Mouse (Mus musculus) forebrain, embryonic 15.5 days (tissue): ENCODE results near the gene Abi3. TPM values are rescaled to one million over a fixed set of nuclear protein-coding genes. Genes with fewer than 3 reads are reported as not detected.

Experiments used
- ATAC-seq: fragments of 200-750 bp; cut with Nextera tagmentation; replicated peaks from 2 replicates; pipeline ENCODE4 v1.8.0; 2017; ENCODE audit warnings: mild to moderate bottlenecking, moderate TSS enrichment, moderate library complexity
- H3K27ac ChIP-seq: fragments of 300-500 bp; sonication (generic); replicated peaks from 2 replicates; pipeline ENCODE4 v1.5.1; 2015; ENCODE audit warnings: mild to moderate bottlenecking, inconsistent platforms
- H3K27me3 ChIP-seq: fragments of 300-500 bp; sonication (generic); 2 replicates; pipeline ENCODE4 v1.6.1; 2015; ENCODE audit warnings: inconsistent platforms
- H3K36me3 ChIP-seq: fragments of 300-500 bp; sonication (generic); 2 replicates; pipeline ENCODE4 v1.6.1; 2015; ENCODE audit warnings: mild to moderate bottlenecking, inconsistent platforms
- H3K4me1 ChIP-seq: fragments of 300-500 bp; sonication (generic); 2 replicates; pipeline ENCODE4 v1.6.1; 2015; ENCODE audit warnings: inconsistent platforms
- H3K4me2 ChIP-seq: fragments of 300-500 bp; sonication (generic); replicated peaks from 2 replicates; pipeline ENCODE4 v1.6.1; 2015; ENCODE audit warnings: mild to moderate bottlenecking, inconsistent platforms
- H3K4me3 ChIP-seq: fragments of 300-500 bp; sonication (generic); 2 replicates; pipeline ENCODE4 v1.5.1; 2015; ENCODE audit warnings: mild to moderate bottlenecking, inconsistent platforms
- H3K9ac ChIP-seq: fragments of 300-500 bp; sonication (generic); replicated peaks from 2 replicates; pipeline ENCODE4 v1.6.1; 2015; ENCODE audit warnings: mild to moderate bottlenecking, inconsistent platforms
- H3K9me3 ChIP-seq: fragments of 300-500 bp; sonication (generic); 2 replicates; pipeline ENCODE4 v1.6.1; 2016; ENCODE audit warnings: inconsistent platforms
- WGBS: fragments of 180-500 bp; shearing (Covaris S2); methylation state at CpG from one replicate; pipeline ENCODE4 v1.1.7; 2015; ENCODE audit warnings: mixed read lengths; 5-methylcytosine and 5-hydroxymethylcytosine counted together
- polyA plus RNA-seq: library from polyadenylated mRNA; unstranded; fragments of >200 nt; fragmentation: Nextera tagmentation; extraction: Ambion mirVana; gene quantifications from 2 replicates; pipeline ENCODE4 v1.2.1, GENCODE M21; 2015

Gene Abi3
- polyA plus RNA-seq, 1 experiment from 2014 or later = 2.0 TPM

DNA sequence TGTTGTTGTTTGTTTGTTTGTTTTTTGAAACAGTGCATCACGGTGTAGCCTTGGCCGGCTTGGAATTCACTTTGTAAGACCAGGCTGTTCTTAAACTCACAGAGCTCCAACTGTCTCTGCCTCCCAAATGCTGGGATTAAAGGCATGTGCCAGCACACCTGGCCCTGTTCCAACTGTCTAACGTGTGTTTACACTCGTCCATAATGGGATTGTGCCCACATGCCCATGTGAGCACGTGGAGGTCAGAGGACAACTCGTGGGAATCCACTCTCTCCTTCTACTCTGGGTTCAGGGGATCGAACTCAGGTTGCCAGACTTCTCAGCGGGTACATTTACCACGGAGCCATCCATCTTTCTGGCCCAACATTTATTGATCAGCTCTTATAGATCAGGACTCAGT is 26.9 kb downstream of the Abi3 start:
- H3K4me1 ChIP-seq = no peaks in the 10 kb centered on the region
- no peak overlapping the region for H3K4me2 ChIP-seq
- H3K4me3 ChIP-seq = no peak overlapping the region
- ATAC-seq = no peak
- no peak overlapping the region for H3K27ac ChIP-seq
- H3K9ac ChIP-seq = no peak overlapping the region
- H3K36me3 ChIP-seq = no peaks in the 10 kb centered on the region
- H3K9me3 ChIP-seq = no peaks in the 10 kb centered on the region
- WGBS = 61% methylated on average over 9 of the region's 9 CpGs
- H3K27me3 ChIP-seq = no peaks in the 10 kb centered on the region

DNA sequence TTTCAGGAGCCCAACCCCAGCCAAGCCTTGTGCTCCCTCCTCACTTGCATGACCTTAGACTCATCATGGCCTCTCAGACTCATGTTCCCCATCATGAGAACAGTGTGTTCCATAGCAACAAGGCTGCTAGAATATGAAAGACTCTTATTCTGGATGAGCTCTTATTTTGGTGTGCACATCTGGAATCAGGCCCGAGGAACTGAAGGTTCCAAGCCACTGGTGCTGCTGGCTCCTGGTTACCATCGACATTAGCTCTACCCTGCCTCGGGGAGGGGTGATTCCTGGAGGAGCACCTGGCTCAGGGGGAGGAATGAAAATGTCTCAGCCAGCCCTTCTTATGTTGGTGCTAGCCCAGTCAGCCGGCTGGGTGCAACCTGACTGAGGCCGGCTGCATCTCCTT is 27.4 kb downstream of the Abi3 start:
- H3K9me3 ChIP-seq = no peaks in the 10 kb centered on the region
- no peak overlapping the region for H3K4me2 ChIP-seq
- no peak for ATAC-seq
- no peaks in the 10 kb centered on the region for H3K27me3 ChIP-seq
- no peak overlapping the region for H3K27ac ChIP-seq
- WGBS = 74% methylated on average over 5 of the region's 5 CpGs
- H3K4me3 ChIP-seq = no peak overlapping the region
- no peaks in the 10 kb centered on the region for H3K36me3 ChIP-seq
- no peak overlapping the region for H3K9ac ChIP-seq
- H3K4me1 ChIP-seq = no peaks in the 10 kb centered on the region

DNA sequence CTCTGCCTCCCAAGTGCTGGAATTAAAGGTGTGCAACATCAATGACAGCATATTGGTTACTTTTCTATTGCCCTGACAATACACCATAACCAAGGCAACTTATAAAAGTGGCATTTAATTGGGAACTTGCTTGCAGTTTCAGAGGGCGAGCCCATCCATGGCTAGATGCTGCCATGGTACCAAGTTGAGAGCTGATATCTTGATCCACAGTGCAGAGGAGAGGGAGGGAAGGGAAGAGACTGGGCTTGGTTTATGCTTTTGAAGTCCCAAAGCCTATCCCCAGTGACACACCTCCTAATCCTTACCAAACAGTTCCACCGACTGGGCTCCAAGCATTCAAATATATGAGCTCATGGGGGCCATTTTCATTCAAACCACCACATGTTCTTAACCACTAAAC is 28.2 kb downstream of the Abi3 start:
- no peak for ATAC-seq
- H3K4me2 ChIP-seq = no peak overlapping the region
- H3K36me3 ChIP-seq = no peaks in the 10 kb centered on the region
- no peak overlapping the region for H3K27ac ChIP-seq
- WGBS = 73% methylated on average over 2 of the region's 2 CpGs
- no peak overlapping the region for H3K4me3 ChIP-seq
- H3K9ac ChIP-seq = no peak overlapping the region
- no peaks in the 10 kb centered on the region for H3K27me3 ChIP-seq
- 0 out of 2 replicates have a peak, but pooled peaks cover 2% of the 10 kb centered on the region for H3K4me1 ChIP-seq
- no peaks in the 10 kb centered on the region for H3K9me3 ChIP-seq

DNA sequence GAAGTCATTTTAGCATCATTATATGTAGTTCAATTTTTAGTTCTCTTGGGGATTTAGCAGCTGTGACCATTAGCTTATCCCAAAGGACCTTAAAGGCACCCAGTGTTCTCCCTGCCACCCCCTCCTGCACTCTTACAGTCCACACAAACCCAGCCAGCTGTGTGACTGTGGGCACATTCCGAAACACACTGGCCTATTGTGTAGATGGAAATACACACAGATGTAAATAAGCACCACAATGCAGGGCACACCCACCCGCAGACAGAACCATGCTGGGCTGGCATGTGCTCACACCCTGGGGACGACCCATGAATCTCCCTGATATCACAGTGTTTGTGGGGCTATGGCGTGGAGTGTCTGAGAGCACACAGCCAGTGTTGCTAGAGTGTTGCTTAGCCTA is 30.1 kb downstream of the Abi3 start:
- 65% methylated on average over 4 of the region's 4 CpGs for WGBS
- H3K9ac ChIP-seq = no peak overlapping the region
- no peak overlapping the region for H3K27ac ChIP-seq
- no peaks in the 10 kb centered on the region for H3K9me3 ChIP-seq
- H3K4me2 ChIP-seq = no peak overlapping the region
- H3K27me3 ChIP-seq = no peaks in the 10 kb centered on the region
- H3K36me3 ChIP-seq = no peaks in the 10 kb centered on the region
- H3K4me3 ChIP-seq = no peak overlapping the region
- ATAC-seq = no peak
- H3K4me1 ChIP-seq = 0 out of 2 replicates have a peak, but pooled peaks cover 2% of the 10 kb centered on the region

DNA sequence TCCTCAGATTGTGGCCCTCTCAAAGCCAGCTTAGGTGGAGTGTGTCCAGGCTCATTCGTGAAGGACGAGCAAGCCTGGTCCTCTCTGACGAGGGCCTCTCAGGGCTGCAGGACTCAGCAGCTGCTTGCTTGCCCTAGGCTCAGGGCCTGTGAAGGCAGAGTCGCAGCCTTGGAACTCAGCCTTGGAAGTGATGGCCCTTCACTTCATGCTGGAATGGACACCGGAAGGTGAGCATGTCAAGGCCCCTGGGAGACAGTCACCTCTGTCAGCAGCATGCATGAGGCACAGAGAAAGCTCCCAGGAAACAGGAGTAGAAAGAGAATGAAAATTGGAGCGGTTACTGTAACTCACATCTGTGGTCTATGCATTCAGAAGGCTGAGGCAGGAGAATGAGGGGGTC is 30.5 kb downstream of the Abi3 start:
- Histone ChIP-seq H3K27me3 (no peaks in the 10 kb centered on the region), H3K9me3 (no peaks in the 10 kb centered on the region), H3K27ac (no peak overlapping the region), H3K36me3 (no peaks in the 10 kb centered on the region), H3K4me2 (no peak overlapping the region), H3K9ac (no peak overlapping the region), H3K4me1 (0 out of 2 replicates have a peak, but pooled peaks cover 2% of the 10 kb centered on the region), H3K4me3 (no peak overlapping the region)
- ATAC-seq = no peak
- 87% methylated on average over 6 of the region's 6 CpGs for WGBS

DNA sequence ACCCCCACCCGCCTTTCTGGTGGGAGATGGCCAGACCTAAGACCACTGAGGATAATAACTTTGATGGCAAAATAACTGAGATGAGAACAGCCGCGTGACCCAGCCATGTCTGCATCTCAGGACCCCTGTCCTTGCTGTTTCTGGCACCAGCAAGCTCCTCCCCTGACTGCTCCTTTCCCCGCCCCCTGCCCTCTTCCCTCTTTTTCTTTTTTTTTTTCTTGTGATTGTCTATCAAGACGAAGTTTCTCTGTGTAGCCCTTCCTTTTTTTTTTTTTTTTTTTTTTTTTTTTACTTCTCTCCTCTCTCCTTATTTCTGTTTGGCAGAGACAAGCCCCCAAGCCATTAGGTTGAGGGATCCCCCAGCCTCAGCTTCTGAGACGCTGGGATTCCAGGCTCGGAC is 31.4 kb downstream of the Abi3 start:
- Histone ChIP-seq H3K4me1 (0 out of 2 replicates have a peak, but pooled peaks cover 2% of the 10 kb centered on the region), H3K27ac (no peak overlapping the region), H3K27me3 (no peaks in the 10 kb centered on the region), H3K4me3 (no peak overlapping the region), H3K36me3 (no peaks in the 10 kb centered on the region), H3K4me2 (no peak overlapping the region), H3K9ac (no peak overlapping the region), H3K9me3 (no peaks in the 10 kb centered on the region)
- ATAC-seq = no peak
- 59% methylated on average over 7 of the region's 7 CpGs for WGBS

DNA sequence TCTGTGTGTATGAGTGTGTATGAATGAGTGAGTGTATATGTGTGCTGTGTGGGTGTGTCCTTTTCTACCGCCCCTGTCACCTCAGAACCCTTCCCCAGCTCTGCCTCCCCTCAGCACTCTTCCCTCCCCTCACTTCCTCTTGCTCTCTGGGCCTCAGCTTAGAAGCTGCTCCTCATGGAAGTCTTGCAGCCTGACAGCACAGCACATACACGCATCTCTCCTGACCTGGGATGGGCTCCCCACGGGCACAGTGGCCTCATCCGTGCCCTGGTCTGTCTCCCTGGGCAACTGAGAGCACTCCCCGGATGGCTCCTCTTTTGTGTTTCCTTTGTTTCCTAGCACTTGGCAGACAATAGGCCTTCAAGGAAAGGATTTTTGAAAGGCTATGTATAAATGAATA is 32.7 kb downstream of the Abi3 start:
- no peak for ATAC-seq
- 18% methylated on average over 5 of the region's 5 CpGs for WGBS

DNA sequence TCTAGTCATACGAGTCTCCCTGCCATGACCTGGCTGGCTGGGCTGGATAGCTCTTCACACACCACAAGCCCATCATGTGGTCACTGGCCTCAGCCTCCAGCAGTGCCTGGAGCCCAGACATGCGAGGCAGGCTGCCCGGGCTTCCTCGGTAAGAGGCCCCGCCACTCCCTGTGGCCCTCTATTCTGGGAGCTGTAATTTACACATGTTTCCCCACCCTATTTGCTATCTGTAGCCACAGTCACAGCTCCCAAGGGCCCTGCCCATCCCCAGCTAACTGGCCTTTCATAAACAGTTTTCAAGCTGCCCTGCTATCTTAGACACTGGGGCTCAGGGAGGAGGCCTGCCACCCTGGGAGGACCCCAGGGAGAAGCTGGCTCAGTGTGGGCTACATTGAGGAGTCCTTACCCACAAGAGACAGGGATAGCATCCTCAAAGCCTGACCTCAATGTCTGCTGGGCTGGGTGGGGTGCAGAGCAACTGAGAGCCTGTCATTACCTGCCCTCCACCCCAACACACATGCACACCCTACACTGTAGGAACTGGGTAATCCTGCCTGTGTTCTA is 33.7 kb downstream of the Abi3 start:
- Histone ChIP-seq H3K9me3 (no peaks in the 10 kb centered on the region), H3K27ac (no peak overlapping the region), H3K4me1 (0 out of 2 replicates have a peak, but pooled peaks cover 2% of the 10 kb centered on the region), H3K36me3 (no peaks in the 10 kb centered on the region), H3K9ac (no peak overlapping the region), H3K4me3 (no peak overlapping the region), H3K27me3 (no peaks in the 10 kb centered on the region), H3K4me2 (no peak overlapping the region)
- ATAC-seq = no peak
- WGBS = 85% methylated on average over 5 of the region's 5 CpGs

More for the DNA sequence above, 32.7 kb downstream of the Abi3 start:
- Histone ChIP-seq H3K4me2 (no peak overlapping the region), H3K4me1 (0 out of 2 replicates have a peak, but pooled peaks cover 2% of the 10 kb centered on the region), H3K27ac (no peak overlapping the region), H3K27me3 (no peaks in the 10 kb centered on the region), H3K9ac (no peak overlapping the region), H3K9me3 (no peaks in the 10 kb centered on the region), H3K4me3 (no peak overlapping the region), H3K36me3 (no peaks in the 10 kb centered on the region)

DNA sequence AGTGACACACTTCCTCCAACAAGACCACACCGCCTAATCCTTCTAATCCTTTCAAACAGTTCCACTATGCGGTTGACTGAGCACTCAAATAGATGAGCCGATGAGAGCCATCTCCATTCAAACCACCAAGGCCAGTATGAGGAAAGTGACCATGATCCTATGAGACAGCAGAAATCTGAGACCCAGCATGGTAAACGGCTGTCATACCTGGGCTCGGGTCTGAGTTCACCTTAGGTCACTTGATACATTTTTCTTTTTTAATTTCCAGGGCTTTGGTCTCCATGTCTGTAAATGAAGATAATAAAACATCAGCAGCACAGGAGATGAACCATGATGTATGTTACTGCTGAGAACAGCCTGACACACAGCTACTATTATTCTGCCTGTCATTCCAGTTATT is 34.4 kb downstream of the Abi3 start:
- H3K4me2 ChIP-seq = no peak overlapping the region
- 84% methylated on average over 5 of the region's 5 CpGs for WGBS

DNA sequence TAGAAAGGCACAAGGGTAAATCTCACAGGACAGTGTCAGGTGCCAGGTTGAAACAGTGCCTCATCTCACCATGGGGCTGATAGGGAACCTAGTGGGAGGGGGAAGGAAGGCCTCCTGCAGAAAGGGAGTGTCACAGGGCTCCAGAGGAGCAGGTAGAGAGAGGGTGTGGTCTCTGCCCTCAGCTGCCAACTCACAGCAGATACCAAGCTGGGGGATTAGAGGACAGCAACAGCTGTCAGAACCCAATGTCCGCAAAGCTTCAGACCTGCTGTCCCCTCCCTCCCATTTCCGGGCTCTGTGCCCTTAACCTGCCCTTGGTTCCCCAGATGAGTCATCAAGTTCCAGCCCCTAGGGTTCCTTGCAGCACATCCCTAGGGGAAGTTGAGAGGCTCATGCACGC is 36.7 kb downstream of the Abi3 start:
- Histone ChIP-seq H3K9ac (no peak overlapping the region), H3K27ac (no peak overlapping the region), H3K4me2 (no peak overlapping the region), H3K4me3 (no peak overlapping the region), H3K36me3 (no peaks in the 10 kb centered on the region), H3K9me3 (no peaks in the 10 kb centered on the region), H3K4me1 (0 out of 2 replicates have a peak, but pooled peaks cover 2% of the 10 kb centered on the region), H3K27me3 (no peaks in the 10 kb centered on the region)
- no peak for ATAC-seq
- 57% methylated on average over 3 of the region's 3 CpGs for WGBS

More for the DNA sequence above, 34.4 kb downstream of the Abi3 start:
- Histone ChIP-seq H3K27me3 (no peaks in the 10 kb centered on the region), H3K9ac (no peak overlapping the region), H3K4me1 (0 out of 2 replicates have a peak, but pooled peaks cover 2% of the 10 kb centered on the region), H3K9me3 (no peaks in the 10 kb centered on the region), H3K36me3 (no peaks in the 10 kb centered on the region), H3K27ac (no peak overlapping the region), H3K4me3 (no peak overlapping the region)
- no peak for ATAC-seq

DNA sequence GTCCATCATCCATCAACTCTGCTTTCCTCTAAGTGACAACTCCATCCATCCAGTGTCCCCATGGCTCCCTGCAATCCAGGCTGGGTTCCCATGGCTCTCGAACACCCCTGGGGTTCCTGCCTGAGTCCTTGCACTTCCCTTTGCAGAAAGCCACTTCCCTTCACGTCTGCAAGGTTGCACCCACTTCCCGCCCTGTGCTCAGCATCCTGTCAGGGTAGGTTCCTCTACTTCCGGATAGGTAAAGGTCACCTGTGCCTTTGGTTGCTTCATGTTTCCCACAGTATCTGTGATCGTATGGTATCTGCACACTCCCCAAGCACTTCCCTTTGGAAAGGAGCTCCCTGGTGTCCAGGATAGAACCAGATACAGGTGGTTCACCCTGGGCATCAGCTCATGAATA is 37.3 kb downstream of the Abi3 start:
- Histone ChIP-seq H3K9me3 (no peaks in the 10 kb centered on the region), H3K27me3 (no peaks in the 10 kb centered on the region), H3K27ac (no peak overlapping the region), H3K4me1 (0 out of 2 replicates have a peak, but pooled peaks cover 2% of the 10 kb centered on the region), H3K4me2 (no peak overlapping the region), H3K4me3 (no peak overlapping the region), H3K36me3 (no peaks in the 10 kb centered on the region), H3K9ac (no peak overlapping the region)
- WGBS = 72% methylated on average over 5 of the region's 5 CpGs
- ATAC-seq = no peak

DNA sequence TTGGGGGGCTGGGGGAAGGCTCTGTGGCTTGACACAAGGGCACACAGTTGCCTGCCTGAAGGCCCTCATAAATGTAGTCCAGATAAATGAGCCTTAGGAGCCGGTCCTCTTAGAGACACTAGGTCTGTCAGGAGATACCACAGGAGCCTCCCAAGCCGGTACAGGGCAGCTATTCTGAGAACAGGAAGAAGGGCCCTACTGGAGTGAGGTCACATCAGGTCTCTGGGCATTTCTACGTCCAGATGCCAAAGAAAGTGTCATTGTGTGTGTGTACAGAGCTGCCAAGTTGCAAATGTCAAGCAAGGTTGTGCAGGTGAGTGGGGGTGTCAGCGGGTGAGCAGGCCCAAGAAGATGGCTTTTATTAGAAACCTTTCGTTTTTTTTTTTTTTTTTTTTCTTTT is 46.7 kb downstream of the Abi3 start:
- H3K9me3 ChIP-seq = no peaks in the 10 kb centered on the region
- H3K27me3 ChIP-seq = peaks cover 8% of the 10 kb centered on the region
- no peaks in the 10 kb centered on the region for H3K36me3 ChIP-seq
- no peak for ATAC-seq
- H3K4me1 ChIP-seq = peaks cover 13% of the 10 kb centered on the region
- H3K9ac ChIP-seq = no peak overlapping the region
- no peak overlapping the region for H3K4me2 ChIP-seq
- WGBS = 80% methylated on average over 5 of the region's 5 CpGs
- no peak overlapping the region for H3K27ac ChIP-seq
- H3K4me3 ChIP-seq = no peak overlapping the region

DNA sequence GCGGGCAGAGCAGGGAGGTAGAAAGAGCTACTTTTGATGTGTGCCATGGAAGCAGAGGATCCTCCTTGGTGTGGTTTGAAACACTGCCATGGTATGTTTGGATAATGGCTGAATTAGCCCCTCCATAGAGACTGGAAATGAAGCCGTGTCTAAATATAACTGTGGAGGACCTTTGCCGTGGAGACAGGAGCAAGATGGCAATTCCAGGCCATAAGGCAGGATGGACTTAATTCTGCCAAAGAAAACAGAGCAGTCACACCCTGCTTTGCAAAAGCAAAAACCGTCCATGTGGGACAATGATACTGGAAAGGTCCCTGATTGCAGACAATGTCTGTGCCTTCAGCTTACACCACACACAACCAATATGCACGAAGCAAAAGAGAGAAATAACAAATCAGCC is 48.1 kb downstream of the Abi3 start:
- Histone ChIP-seq H3K9me3 (no peaks in the 10 kb centered on the region), H3K27me3 (peaks cover 8% of the 10 kb centered on the region), H3K27ac (no peak overlapping the region), H3K4me1 (peaks cover 13% of the 10 kb centered on the region), H3K36me3 (no peaks in the 10 kb centered on the region), H3K9ac (no peak overlapping the region), H3K4me2 (no peak overlapping the region), H3K4me3 (no peak overlapping the region)
- no peak for ATAC-seq
- WGBS = 81% methylated on average over 5 of the region's 5 CpGs
